Mouse (Mus musculus): Measurements from ENCODE around the gene Zfp831. TPM values are rescaled to one million over a fixed set of nuclear protein-coding genes. Genes with fewer than 3 reads are reported as not detected.

Zfp831 gene
- polyA plus RNA-seq, 1 experiment from 2014 or later, result 0.01 TPM

- no peaks in the 10 kb centered on the region for H3K9me3 ChIP-seq (replicated peaks)
- no peaks in the 10 kb centered on the region for H3K36me3 ChIP-seq
- no peaks in the 10 kb centered on the region for H3K4me1 ChIP-seq
- no peak overlapping the region for H3K9ac ChIP-seq (replicated peaks)
- 76% methylated on average over 1 of the region's 1 CpGs for WGBS
- no peak overlapping the region for H3K4me2 ChIP-seq
- H3K27me3 ChIP-seq (replicated peaks), result no peaks in the 10 kb centered on the region
- H3K4me3 ChIP-seq (replicated peaks), result no peak overlapping the region
- ATAC-seq (ENCODE audit: low FRiP score), result no peak
- H3K27ac ChIP-seq (replicated peaks), result no peak overlapping the region
Observed at GRCm38 (mm10) chr2:174747182-174747581, 103.8 kb downstream of the Zfp831 start.

- Histone ChIP-seq H3K4me1 (no peaks in the 10 kb centered on the region), H3K9ac (replicated peaks) (no peak overlapping the region), H3K27ac (replicated peaks) (no peak overlapping the region), H3K36me3 (no peaks in the 10 kb centered on the region), H3K4me2 (no peak overlapping the region), H3K4me3 (replicated peaks) (no peak overlapping the region), H3K9me3 (replicated peaks) (no peaks in the 10 kb centered on the region), H3K27me3 (replicated peaks) (no peaks in the 10 kb centered on the region)
- WGBS, result 81% methylated on average over 8 of the region's 8 CpGs
- ATAC-seq (ENCODE audit: low FRiP score), result no peak
Observed at GRCm38 (mm10) chr2:174748381-174748780, 105.0 kb downstream of the Zfp831 start.

- no peaks in the 10 kb centered on the region for H3K36me3 ChIP-seq
- no peak overlapping the region for H3K9ac ChIP-seq (replicated peaks)
- H3K4me1 ChIP-seq, result no peaks in the 10 kb centered on the region
- H3K9me3 ChIP-seq (replicated peaks), result no peaks in the 10 kb centered on the region
- H3K4me3 ChIP-seq (replicated peaks), result no peak overlapping the region
- WGBS, result 93% methylated on average over 1 of the region's 1 CpGs
- no peak overlapping the region for H3K4me2 ChIP-seq
- no peak for ATAC-seq (ENCODE audit: low FRiP score)
- no peaks in the 10 kb centered on the region for H3K27me3 ChIP-seq (replicated peaks)
- H3K27ac ChIP-seq (replicated peaks), result no peak overlapping the region
Observed at GRCm38 (mm10) chr2:174753197-174753596, 109.9 kb downstream of the Zfp831 start.

GRCm38 (mm10) chr2:174754231-174754630, 110.9 kb downstream of the Zfp831 start:
- WGBS, result 83% methylated on average over 1 of the region's 1 CpGs
- no peak for ATAC-seq (ENCODE audit: low FRiP score)
- no peak overlapping the region for H3K27ac ChIP-seq (replicated peaks)
- H3K4me3 ChIP-seq (replicated peaks), result no peak overlapping the region
- H3K4me1 ChIP-seq, result no peaks in the 10 kb centered on the region
- H3K4me2 ChIP-seq, result no peak overlapping the region
- no peaks in the 10 kb centered on the region for H3K9me3 ChIP-seq (replicated peaks)
- H3K36me3 ChIP-seq, result no peaks in the 10 kb centered on the region
- no peaks in the 10 kb centered on the region for H3K27me3 ChIP-seq (replicated peaks)
- no peak overlapping the region for H3K9ac ChIP-seq (replicated peaks)

- Histone ChIP-seq H3K4me3 (replicated peaks) (no peak overlapping the region), H3K27ac (replicated peaks) (no peak overlapping the region), H3K4me2 (no peak overlapping the region), H3K4me1 (peaks cover 7% of the 10 kb centered on the region), H3K9ac (replicated peaks) (no peak overlapping the region), H3K9me3 (replicated peaks) (no peaks in the 10 kb centered on the region), H3K36me3 (no peaks in the 10 kb centered on the region), H3K27me3 (replicated peaks) (peaks cover 17% of the 10 kb centered on the region)
- 82% methylated on average over 4 of the region's 4 CpGs for WGBS
- no peak for ATAC-seq (ENCODE audit: low FRiP score)
Observed at GRCm38 (mm10) chr2:174759189-174759588, 115.9 kb downstream of the Zfp831 start.

Other genes starting within 250 kb of the Zfp831 start
- 101 TPM in 2 replicates for gene Nelfcd, start 227.7 kb upstream of the Zfp831 start, polyA plus RNA-seq (2015; fragmentation: Nextera tagmentation; extraction: Ambion mirVana)
- gene Ctsz, start 204.5 kb upstream of the Zfp831 start, polyA plus RNA-seq (2015; fragmentation: Nextera tagmentation; extraction: Ambion mirVana), result 85.7 and 106 TPM in 2 replicates
- gene Tubb1, start 192.8 kb upstream of the Zfp831 start, polyA plus RNA-seq (2015; fragmentation: Nextera tagmentation; extraction: Ambion mirVana), result 0.29 and 0.50 TPM in 2 replicates
- 758 and 902 TPM in 2 replicates for gene Atp5e, start 179.4 kb upstream of the Zfp831 start, polyA plus RNA-seq (2015; fragmentation: Nextera tagmentation; extraction: Ambion mirVana)
- gene Prelid3b, start 170.5 kb upstream of the Zfp831 start, polyA plus RNA-seq (2015; fragmentation: Nextera tagmentation; extraction: Ambion mirVana), result 110 and 112 TPM in 2 replicates
- gene Edn3, start 117.1 kb downstream of the Zfp831 start, polyA plus RNA-seq (2015; fragmentation: Nextera tagmentation; extraction: Ambion mirVana), result 4.7 and 11.0 TPM in 2 replicates

Data from neural tube, embryonic 15.5 days (tissue).